Mouse (Mus musculus): ENCODE data around the gene Rassf8. TPM values are rescaled to one million over a fixed set of nuclear protein-coding genes. Genes with fewer than 3 reads are reported as not detected.

Gene Rassf8
- polyA plus RNA-seq, 1 experiment from 2014 or later, result 12.5 TPM

- H3K36me3 ChIP-seq (ENCODE audit: control insufficient read depth, insufficient read depth, low read length), result no peaks in the 10 kb centered on the region; the same call in 1 of the 2 replicates
- H3K4me2 ChIP-seq, result no peak overlapping the region
- WGBS (ENCODE audit: insufficient replicate concordance), result 79% methylated on average over 6 of the region's 6 CpGs
- no peak for ATAC-seq (replicated peaks; ENCODE audit: insufficient number of reproducible peaks, low FRiP score, low TSS enrichment)
- H3K4me3 ChIP-seq (ENCODE audit: low read depth, low read length), result no peak overlapping the region
- H3K27ac ChIP-seq (ENCODE audit: low read depth, low read length), result no peak overlapping the region
- H3K27me3 ChIP-seq (ENCODE audit: control insufficient read depth, insufficient read depth, low read length), result no peaks in the 10 kb centered on the region
- peaks cover 5% of the 10 kb centered on the region; the same call in 1 of the 2 replicates for H3K4me1 ChIP-seq (ENCODE audit: control insufficient read depth, insufficient read depth, low read length)
- H3K9me3 ChIP-seq (replicated peaks; ENCODE audit: control insufficient read depth, low read length), result no peaks in the 10 kb centered on the region
- H3K9ac ChIP-seq (ENCODE audit: low read depth, low read length), result no peak overlapping the region
Measured at GRCm38 (mm10) chr6:145810015-145810414, 63.5 kb downstream of the Rassf8 start.

- Histone ChIP-seq H3K4me1 (ENCODE audit: control insufficient read depth, insufficient read depth, low read length) (peaks cover 5% of the 10 kb centered on the region; the same call in 1 of the 2 replicates), H3K4me2 (no peak overlapping the region), H3K4me3 (ENCODE audit: low read depth, low read length) (no peak overlapping the region), H3K9me3 (replicated peaks; ENCODE audit: control insufficient read depth, low read length) (no peaks in the 10 kb centered on the region), H3K9ac (ENCODE audit: low read depth, low read length) (no peak overlapping the region), H3K36me3 (ENCODE audit: control insufficient read depth, insufficient read depth, low read length) (peaks cover 2% of the 10 kb centered on the region; the same call in 1 of the 2 replicates), H3K27me3 (ENCODE audit: control insufficient read depth, insufficient read depth, low read length) (no peaks in the 10 kb centered on the region), H3K27ac (ENCODE audit: low read depth, low read length) (no peak overlapping the region)
- no peak for ATAC-seq (replicated peaks; ENCODE audit: insufficient number of reproducible peaks, low FRiP score, low TSS enrichment)
- WGBS (ENCODE audit: insufficient replicate concordance), result 71% methylated on average over 1 of the region's 1 CpGs
Measured at GRCm38 (mm10) chr6:145811174-145811573, 64.6 kb downstream of the Rassf8 start.

- H3K4me1 ChIP-seq (ENCODE audit: control insufficient read depth, insufficient read depth, low read length), result 0 out of 2 replicates have a peak, but pooled peaks cover 4% of the 10 kb centered on the region
- peak overlapping the region; percentile 28; the same call in 1 of the 2 replicates for H3K9ac ChIP-seq (ENCODE audit: low read depth, low read length)
- no peaks in the 10 kb centered on the region for H3K9me3 ChIP-seq (replicated peaks; ENCODE audit: control insufficient read depth, low read length)
- H3K27me3 ChIP-seq (ENCODE audit: control insufficient read depth, insufficient read depth, low read length), result no peaks in the 10 kb centered on the region
- no peak for ATAC-seq (replicated peaks; ENCODE audit: insufficient number of reproducible peaks, low FRiP score, low TSS enrichment)
- peak overlapping the region; percentile 14; the same call in 1 of the 2 replicates for H3K4me2 ChIP-seq
- WGBS (ENCODE audit: insufficient replicate concordance), result 26% methylated on average over 15 of the region's 15 CpGs
- H3K4me3 ChIP-seq (ENCODE audit: low read depth, low read length), result no peak overlapping the region
- H3K27ac ChIP-seq (ENCODE audit: low read depth, low read length), result no peak overlapping the region
- H3K36me3 ChIP-seq (ENCODE audit: control insufficient read depth, insufficient read depth, low read length), result peaks cover 2% of the 10 kb centered on the region; the same call in 1 of the 2 replicates
Measured at GRCm38 (mm10) chr6:145815200-145815599, 68.7 kb downstream of the Rassf8 start.

GRCm38 (mm10) chr6:145819151-145819550, 72.6 kb downstream of the Rassf8 start:
- H3K27me3 ChIP-seq (ENCODE audit: control insufficient read depth, insufficient read depth, low read length), result no peaks in the 10 kb centered on the region
- H3K9ac ChIP-seq (ENCODE audit: low read depth, low read length), result no peak overlapping the region
- no peak for ATAC-seq (replicated peaks; ENCODE audit: insufficient number of reproducible peaks, low FRiP score, low TSS enrichment)
- WGBS (ENCODE audit: insufficient replicate concordance), result 64% methylated on average over 9 of the region's 9 CpGs
- H3K4me2 ChIP-seq, result no peak overlapping the region
- peaks cover 2% of the 10 kb centered on the region; the same call in 1 of the 2 replicates for H3K36me3 ChIP-seq (ENCODE audit: control insufficient read depth, insufficient read depth, low read length)
- H3K9me3 ChIP-seq (replicated peaks; ENCODE audit: control insufficient read depth, low read length), result no peaks in the 10 kb centered on the region
- H3K27ac ChIP-seq (ENCODE audit: low read depth, low read length), result no peak overlapping the region
- peaks cover 9% of the 10 kb centered on the region for H3K4me1 ChIP-seq (ENCODE audit: control insufficient read depth, insufficient read depth, low read length)
- no peak overlapping the region for H3K4me3 ChIP-seq (ENCODE audit: low read depth, low read length)

- Histone ChIP-seq H3K9me3 (replicated peaks; ENCODE audit: control insufficient read depth, low read length) (no peaks in the 10 kb centered on the region), H3K4me3 (ENCODE audit: low read depth, low read length) (no peak overlapping the region), H3K27me3 (ENCODE audit: control insufficient read depth, insufficient read depth, low read length) (no peaks in the 10 kb centered on the region), H3K27ac (ENCODE audit: low read depth, low read length) (no peak overlapping the region; the same call in 1 of the 2 replicates), H3K9ac (ENCODE audit: low read depth, low read length) (no peak overlapping the region), H3K4me2 (no peak overlapping the region), H3K36me3 (ENCODE audit: control insufficient read depth, insufficient read depth, low read length) (peaks cover 6% of the 10 kb centered on the region), H3K4me1 (ENCODE audit: control insufficient read depth, insufficient read depth, low read length) (peaks cover 6% of the 10 kb centered on the region)
- ATAC-seq (replicated peaks; ENCODE audit: insufficient number of reproducible peaks, low FRiP score, low TSS enrichment), result no peak
- 77% methylated on average over 5 of the region's 5 CpGs for WGBS (ENCODE audit: insufficient replicate concordance)
Measured at GRCm38 (mm10) chr6:145822218-145822617, 75.7 kb downstream of the Rassf8 start.

- no peaks in the 10 kb centered on the region for H3K9me3 ChIP-seq (replicated peaks; ENCODE audit: control insufficient read depth, low read length)
- no peak overlapping the region for H3K27ac ChIP-seq (ENCODE audit: low read depth, low read length)
- H3K36me3 ChIP-seq (ENCODE audit: control insufficient read depth, insufficient read depth, low read length), result peaks cover 6% of the 10 kb centered on the region
- H3K4me3 ChIP-seq (ENCODE audit: low read depth, low read length), result no peak overlapping the region
- H3K4me2 ChIP-seq, result no peak overlapping the region
- no peaks in the 10 kb centered on the region for H3K27me3 ChIP-seq (ENCODE audit: control insufficient read depth, insufficient read depth, low read length)
- H3K4me1 ChIP-seq (ENCODE audit: control insufficient read depth, insufficient read depth, low read length), result peaks cover 6% of the 10 kb centered on the region
- no peak overlapping the region for H3K9ac ChIP-seq (ENCODE audit: low read depth, low read length)
- 44% methylated on average over 6 of the region's 6 CpGs for WGBS (ENCODE audit: insufficient replicate concordance)
- peak; percentile 59; the same call in 1 of the 2 replicates for ATAC-seq (replicated peaks; ENCODE audit: insufficient number of reproducible peaks, low FRiP score, low TSS enrichment)
Measured at GRCm38 (mm10) chr6:145823103-145823502, 76.6 kb downstream of the Rassf8 start.

- no peak for ATAC-seq (replicated peaks; ENCODE audit: insufficient number of reproducible peaks, low FRiP score, low TSS enrichment)
- no peaks in the 10 kb centered on the region for H3K27me3 ChIP-seq (ENCODE audit: control insufficient read depth, insufficient read depth, low read length)
- H3K4me1 ChIP-seq (ENCODE audit: control insufficient read depth, insufficient read depth, low read length), result peaks cover 6% of the 10 kb centered on the region
- no peak overlapping the region for H3K4me2 ChIP-seq
- WGBS (ENCODE audit: insufficient replicate concordance), result 40% methylated on average over 5 of the region's 5 CpGs
- no peak overlapping the region for H3K27ac ChIP-seq (ENCODE audit: low read depth, low read length)
- H3K9ac ChIP-seq (ENCODE audit: low read depth, low read length), result no peak overlapping the region
- no peak overlapping the region for H3K4me3 ChIP-seq (ENCODE audit: low read depth, low read length)
- H3K9me3 ChIP-seq (replicated peaks; ENCODE audit: control insufficient read depth, low read length), result no peaks in the 10 kb centered on the region
- peaks cover 6% of the 10 kb centered on the region for H3K36me3 ChIP-seq (ENCODE audit: control insufficient read depth, insufficient read depth, low read length)
Measured at GRCm38 (mm10) chr6:145823588-145824234, 77.2 kb downstream of the Rassf8 start.

GRCm38 (mm10) chr6:145826305-145826704, 79.8 kb downstream of the Rassf8 start:
- no peaks in the 10 kb centered on the region for H3K9me3 ChIP-seq (replicated peaks; ENCODE audit: control insufficient read depth, low read length)
- WGBS (ENCODE audit: insufficient replicate concordance), result 82% methylated on average over 4 of the region's 4 CpGs
- H3K4me3 ChIP-seq (ENCODE audit: low read depth, low read length), result no peak overlapping the region
- ATAC-seq (replicated peaks; ENCODE audit: insufficient number of reproducible peaks, low FRiP score, low TSS enrichment), result no peak
- no peak overlapping the region for H3K4me2 ChIP-seq
- no peak overlapping the region for H3K27ac ChIP-seq (ENCODE audit: low read depth, low read length)
- H3K9ac ChIP-seq (ENCODE audit: low read depth, low read length), result no peak overlapping the region
- peaks cover 6% of the 10 kb centered on the region; the same call in 1 of the 2 replicates for H3K36me3 ChIP-seq (ENCODE audit: control insufficient read depth, insufficient read depth, low read length)
- H3K27me3 ChIP-seq (ENCODE audit: control insufficient read depth, insufficient read depth, low read length), result no peaks in the 10 kb centered on the region
- H3K4me1 ChIP-seq (ENCODE audit: control insufficient read depth, insufficient read depth, low read length), result peaks cover 6% of the 10 kb centered on the region

All from heart, embryonic 11.5 days (tissue).